Mouse (Mus musculus): Measurements from ENCODE around the gene Kcnk10. TPM values are rescaled to one million over a fixed set of nuclear protein-coding genes. Genes with fewer than 3 reads are reported as not detected.

The Kcnk10 gene
- total and polyA plus RNA-seq, 3 experiments: 2.4 to 7.5 (median 3.8) TPM

GRCm38 (mm10) chr12:98545251-98545560 lies 32.9 kb downstream of the Kcnk10 start:
- Histone ChIP-seq H3K9ac (ENCODE audit: insufficient read depth, low read depth) (no peak overlapping the region), H3K4me1 (ENCODE audit: control insufficient read depth in 1 of 2, insufficient read depth in 2 of 2) (peaks cover 0 to 5% of the 10 kb centered on the region in 2 experiments; a peak in 1 of 4 replicates), H3K4me2 (ENCODE audit: insufficient read depth, low read depth, poor library complexity, severe bottlenecking) (peak overlapping the region; percentile 6; the same call in 1 of the 2 replicates), H3K9me3 (replicated peaks; ENCODE audit: low read length) (no peaks in the 10 kb centered on the region), H3K79me2 (replicated peaks; ENCODE audit: control insufficient read depth, extremely low read depth, insufficient read depth, poor library complexity, severe bottlenecking) (no peaks in the 10 kb centered on the region), H3K4me3 (replicated peaks in 1 of 3; ENCODE audit: low read depth in 2 of 3, low read length in 2 of 3, poor library complexity in 1 of 3) (no peak overlapping the region), H3K27me3 (replicated peaks) (no peaks in the 10 kb centered on the region), H3K36me3 (replicated peaks in 1 of 2; ENCODE audit: control insufficient read depth in 1 of 2, insufficient read depth in 1 of 2, low read length in 1 of 2) (peaks cover 0 to 2% of the 10 kb centered on the region in 2 experiments), H3K27ac (ENCODE audit: insufficient read depth, low read depth) (no peak overlapping the region)
- in situ Hi-C loops (cut with MboI; ENCODE audit: low pct_ligation_motif_present, low pct_unique_long_range_greater_than_20kb, low sequenced_read_pairs) (no loop called here), dilution Hi-C loops (cut with MboI; ENCODE audit: extremely low pct_ligation_motif_present, extremely low pct_unique_long_range_greater_than_20kb, low sequenced_read_pairs) (no loop called here)
- TF ChIP-seq ZMIZ1 (IDR thresholded peaks at IDR 0.05; ENCODE audit: low read depth, low read length) (no peak), MYC (IDR thresholded peaks at IDR 0.05; ENCODE audit: low read depth, low read length) (no peak), CHD2 (IDR thresholded peaks at IDR 0.05; ENCODE audit: low read length) (no peak), KAT2A (IDR thresholded peaks at IDR 0.05; ENCODE audit: insufficient replicate concordance, low read length) (no peak), RAD21 (IDR thresholded peaks at IDR 0.05; ENCODE audit: low read depth, low read length) (no peak), JUND (conservative IDR thresholded peaks at IDR 0.05; ENCODE audit: low read depth, low read length) (no peak), SMC3 (IDR thresholded peaks at IDR 0.05; ENCODE audit: low read depth, low read length) (no peak), ZNF384 (IDR thresholded peaks at IDR 0.05; ENCODE audit: low read depth, low read length) (no peak), TCF12 (IDR thresholded peaks at IDR 0.05; ENCODE audit: low read depth, low read length) (no peak), RCOR1 (conservative IDR thresholded peaks at IDR 0.05; ENCODE audit: low read depth, low read length) (no peak), MAFK (IDR thresholded peaks at IDR 0.05; ENCODE audit: insufficient replicate concordance, low read length) (no peak), SIN3A (IDR thresholded peaks at IDR 0.05; ENCODE audit: low read length) (no peak), NELFE (IDR thresholded peaks at IDR 0.05; ENCODE audit: low read depth, low read length) (no peak), CHD1 (IDR thresholded peaks at IDR 0.05; ENCODE audit: low read depth, low read length) (no peak), POLR2A (IDR thresholded peaks at IDR 0.05; ENCODE audit: low read depth, low read length) (no peak), MEF2A (IDR thresholded peaks at IDR 0.05; ENCODE audit: borderline replicate concordance, low read depth, low read length) (no peak)
- no peak for DNase-seq (ENCODE audit: extremely low read depth)

- Histone ChIP-seq H3K4me2 (ENCODE audit: insufficient read depth, low read depth, poor library complexity, severe bottlenecking) (peak overlapping the region; percentile 6; the same call in 1 of the 2 replicates), H3K27me3 (replicated peaks) (no peaks in the 10 kb centered on the region), H3K4me3 (replicated peaks in 1 of 3; ENCODE audit: low read depth in 2 of 3, low read length in 2 of 3, poor library complexity in 1 of 3) (no peak overlapping the region), H3K4me1 (ENCODE audit: control insufficient read depth in 1 of 2, insufficient read depth in 2 of 2) (peaks cover 0 to 5% of the 10 kb centered on the region in 2 experiments; a peak in 1 of 4 replicates), H3K9ac (ENCODE audit: insufficient read depth, low read depth) (no peak overlapping the region), H3K27ac (ENCODE audit: insufficient read depth, low read depth) (no peak overlapping the region), H3K9me3 (replicated peaks; ENCODE audit: low read length) (no peaks in the 10 kb centered on the region), H3K79me2 (replicated peaks; ENCODE audit: control insufficient read depth, extremely low read depth, insufficient read depth, poor library complexity, severe bottlenecking) (no peaks in the 10 kb centered on the region), H3K36me3 (replicated peaks in 1 of 2; ENCODE audit: control insufficient read depth in 1 of 2, insufficient read depth in 1 of 2, low read length in 1 of 2) (peaks cover 0 to 1% of the 10 kb centered on the region in 2 experiments)
- peak; percentile 20 for DNase-seq (ENCODE audit: extremely low read depth)
- dilution Hi-C loops (cut with MboI; ENCODE audit: extremely low pct_ligation_motif_present, extremely low pct_unique_long_range_greater_than_20kb, low sequenced_read_pairs): no loop called here
- in situ Hi-C loops (cut with MboI; ENCODE audit: low pct_ligation_motif_present, low pct_unique_long_range_greater_than_20kb, low sequenced_read_pairs): no loop called here
- TF ChIP-seq KAT2A (IDR thresholded peaks at IDR 0.05; ENCODE audit: insufficient replicate concordance, low read length) (no peak), POLR2AphosphoS2 (IDR thresholded peaks at IDR 0.05; ENCODE audit: low read depth, low read length) (no peak), POLR2A (IDR thresholded peaks at IDR 0.05; ENCODE audit: low read depth, low read length) (no peak), EP300 (IDR thresholded peaks at IDR 0.05; ENCODE audit: low read length) (peak; percentile 67), HCFC1 (IDR thresholded peaks at IDR 0.05; ENCODE audit: low read depth, low read length) (no peak), JUN (IDR thresholded peaks at IDR 0.05; ENCODE audit: insufficient read depth, low read depth, low read length) (peak; percentile 69), ZNF384 (IDR thresholded peaks at IDR 0.05; ENCODE audit: low read depth, low read length) (no peak), CHD2 (IDR thresholded peaks at IDR 0.05; ENCODE audit: low read length) (no peak), ELF1 (IDR thresholded peaks at IDR 0.05; ENCODE audit: low read depth, low read length) (no peak), RAD21 (IDR thresholded peaks at IDR 0.05; ENCODE audit: low read depth, low read length) (no peak), RCOR1 (conservative IDR thresholded peaks at IDR 0.05; ENCODE audit: low read depth, low read length) (no peak), PAX5 (IDR thresholded peaks at IDR 0.05; ENCODE audit: low read length) (no peak), USF1 (IDR thresholded peaks at IDR 0.05; ENCODE audit: low read depth, low read length) (no peak; the same call in 1 of the 2 replicates), MAZ (IDR thresholded peaks at IDR 0.05; ENCODE audit: low read depth, low read length) (no peak), SMC3 (IDR thresholded peaks at IDR 0.05; ENCODE audit: low read depth, low read length) (no peak), MAFK (IDR thresholded peaks at IDR 0.05; ENCODE audit: insufficient replicate concordance, low read length) (no peak), TBP (conservative IDR thresholded peaks at IDR 0.05; ENCODE audit: low read depth, low read length) (no peak), UBTF (IDR thresholded peaks at IDR 0.05; ENCODE audit: low read depth, low read length) (no peak), NRF1 (IDR thresholded peaks at IDR 0.05; ENCODE audit: low read depth, low read length) (no peak), GABPA (IDR thresholded peaks at IDR 0.05; ENCODE audit: insufficient replicate concordance, low read depth, low read length) (no peak), ZMIZ1 (IDR thresholded peaks at IDR 0.05; ENCODE audit: low read depth, low read length) (no peak), ZC3H11A (IDR thresholded peaks at IDR 0.05; ENCODE audit: low read depth, low read length) (no peak), NELFE (IDR thresholded peaks at IDR 0.05; ENCODE audit: low read depth, low read length) (no peak), CTCF (conservative IDR thresholded peaks at IDR 0.05 in 1 of 2, IDR thresholded peaks at IDR 0.05 in 1 of 2; ENCODE audit: low read depth in 2 of 2, low read length in 2 of 2) (no peak), MEF2A (IDR thresholded peaks at IDR 0.05; ENCODE audit: borderline replicate concordance, low read depth, low read length) (peak; percentile 85; the same call in 1 of the 2 replicates)
These were observed 33.4 kb downstream of the Kcnk10 start for GRCm38 (mm10) chr12:98544545-98545250.

Measured in CH12.LX (cell line).